Comparison of ENCODE assay signal across 19 mouse cellular contexts in genomic region chr14:121477925-121478693, GRCm38 (mm10). TPM values are rescaled to one million over a fixed set of nuclear protein-coding genes. Genes with fewer than 3 reads are reported as not detected.
DNase-seq lines count a peak whose midpoint lies in the region; ATAC-seq and TF ChIP-seq lines count a peak whose summit lies in the region.
"Had no signal": no experiment of that assay in that cellular context is flagged by ENCODE, and none has a peak within 500 bp of the region (broad histone marks: within the 10 kb centered on the region; RNA-seq: fewer than 3 reads in every experiment).

No protein-coding gene starts in this region.

- H3K4me1 ChIP-seq in lung, postnatal 0 days (ENCODE audit: insufficient read depth, low read depth, low read length): no peaks in the 10 kb centered on the region
- H3K4me1 ChIP-seq: limb, embryonic 12.5 days; liver, embryonic 15.5 days had no signal

- no peak overlapping the region for H3K4me2 ChIP-seq in lung, postnatal 0 days (replicated peaks; ENCODE audit: low read depth, low read length)
- H3K4me2 ChIP-seq: heart, embryonic 13.5 days; limb, embryonic 12.5 days; liver, embryonic 15.5 days; midbrain, embryonic 11.5 days had no signal

- 76% methylated on average over 14 of the region's 14 CpGs for WGBS in lung, postnatal 0 days

- H3K36me3 ChIP-seq in lung, postnatal 0 days (ENCODE audit: insufficient read depth, low read length): no peaks in the 10 kb centered on the region
- H3K36me3 ChIP-seq: heart, embryonic 13.5 days; limb, embryonic 12.5 days; liver, embryonic 15.5 days had no signal

- no peak for TF ChIP-seq EP300 in lung, postnatal 0 days (IDR thresholded peaks at IDR 0.05)

- TF ChIP-seq CTCF in lung, postnatal 0 days (IDR thresholded peaks at IDR 0.05): no peak

- H3K4me3 ChIP-seq in lung, postnatal 0 days (ENCODE audit: low read depth, low read length): no peak overlapping the region
- H3K4me3 ChIP-seq: heart, embryonic 13.5 days; layer of hippocampus, adult 2 months; left cerebral cortex, adult 2 months; limb, embryonic 12.5 days; liver, embryonic 15.5 days had no signal

- H3K9me3 ChIP-seq in lung, postnatal 0 days (ENCODE audit: low read length): no peaks in the 10 kb centered on the region
- H3K9me3 ChIP-seq: heart, embryonic 13.5 days; limb, embryonic 12.5 days; liver, embryonic 15.5 days had no signal

- no peak overlapping the region for H3K27ac ChIP-seq in lung, postnatal 0 days (ENCODE audit: low read length)
- H3K27ac ChIP-seq: heart, embryonic 13.5 days; layer of hippocampus, adult 2 months; left cerebral cortex, adult 2 months; limb, embryonic 12.5 days; liver, embryonic 15.5 days had no signal

- DNase-seq in 416B (ENCODE audit: low read depth): peak; percentile 97
- peak; percentile 76 for DNase-seq in thymus, postnatal 0 days (ENCODE audit: low spot score)
- DNase-seq in lung, postnatal 0 days (ENCODE audit: low spot score): no peak
- no peak for DNase-seq in yolk sac, embryonic 10.5 days (ENCODE audit: low spot score)
- DNase-seq in adrenal gland, adult 8-10 months: no peak
- no peak for DNase-seq in heart, postnatal 25 days (ENCODE audit: low spot score)
- DNase-seq: cerebellum, adult 11 months; cerebellum, postnatal 14 days; gastrocnemius, postnatal 36 days; retina, postnatal 1 day had no signal

- no peaks in the 10 kb centered on the region for H3K27me3 ChIP-seq in lung, postnatal 0 days (replicated peaks; ENCODE audit: insufficient read depth, low read length)
- H3K27me3 ChIP-seq: heart, embryonic 13.5 days; limb, embryonic 12.5 days had no signal

- intact Hi-C loops in heart, postnatal 25 days (cut with DNase I): no loop called here

- no peak overlapping the region for H3K9ac ChIP-seq in lung, postnatal 0 days (replicated peaks; ENCODE audit: low read depth)
- H3K9ac ChIP-seq: heart, embryonic 13.5 days; limb, embryonic 12.5 days; liver, embryonic 15.5 days had no signal

- peak; percentile 77 for ATAC-seq in activated CD4-positive, CD25-positive, alpha-beta regulatory T cell, adult 4 months
- ATAC-seq in megakaryocyte, adult 5-6 weeks (ENCODE audit: poor library complexity, severe bottlenecking): peak; percentile 92
- ATAC-seq in lung, postnatal 0 days: no peak
- ATAC-seq: forebrain, embryonic 14.5 days had no signal

RNA-seq across cellular contexts. Expression of gene Slc15a1, which starts 26.9 kb away (rescaled TPM):
- polyA plus RNA-seq in activated CD4-positive, CD25-positive, alpha-beta regulatory T cell, adult 4 months (2017; shearing (Covaris generic)): under 1 TPM in 1 of 2 experiments, not detected in 1; 0.34 TPM
- total RNA-seq in megakaryocyte, adult 5-6 weeks (2015): not detected in 2 replicates
- total RNA-seq in megakaryocyte, adult 5-6 weeks (2017): not detected in 2 replicates
- polyA plus RNA-seq in thymus, postnatal 0 days (2015; fragmentation: Nextera tagmentation; extraction: Ambion mirVana): 3.3 and 3.4 TPM in 2 replicates
- polyA plus RNA-seq in lung, postnatal 0 days (2015; fragmentation: Nextera tagmentation; extraction: Ambion mirVana): 0.98 and 1.5 TPM in 2 replicates
- total RNA-seq in adrenal gland, adult 8-10 months (2022): under 1 TPM in 2 of 4 experiments, not detected in 2; 0.14 to 0.20 TPM
- total RNA-seq in heart, postnatal 25 days (2021): not detected
- total RNA-seq: gastrocnemius, postnatal 36 days; layer of hippocampus, adult 2 months; left cerebral cortex, adult 2 months had no signal
- polyA plus RNA-seq: forebrain, embryonic 14.5 days; heart, embryonic 13.5 days; limb, embryonic 12.5 days; liver, embryonic 15.5 days; midbrain, embryonic 11.5 days had no signal

Comparison
In these comparisons a context has a peak if more than half of its experiments do, and no peak if none do; other contexts are left out.
1. DNase-seq: peak in 416B (single experiment) and thymus, postnatal 0 days (single experiment); none in lung, postnatal 0 days (single experiment), yolk sac, embryonic 10.5 days (single experiment), adrenal gland, adult 8-10 months (single experiment) and heart, postnatal 25 days (single experiment).